Mouse (Mus musculus): ENCODE data around the gene Clba1. TPM values are rescaled to one million over a fixed set of nuclear protein-coding genes. Genes with fewer than 3 reads are reported as not detected.

Clba1 gene
- polyA plus RNA-seq (2015; fragmentation: Nextera tagmentation; extraction: Ambion mirVana) = 6.0 and 8.4 TPM in 2 replicates

- Histone ChIP-seq H3K9me3 (replicated peaks; ENCODE audit: control insufficient read depth, low read length) (no peaks in the 10 kb centered on the region), H3K27me3 (ENCODE audit: control insufficient read depth, insufficient read depth, low read length) (no peaks in the 10 kb centered on the region), H3K27ac (ENCODE audit: low read length) (peak within 1 kb of the TSS; percentile 27; the same call in 1 of the 2 replicates), H3K4me1 (ENCODE audit: control insufficient read depth, insufficient read depth, low read length) (peaks cover 24% of the 10 kb centered on the region), H3K9ac (ENCODE audit: low read length) (peak within 1 kb of the TSS; percentile 64), H3K36me3 (ENCODE audit: control insufficient read depth, insufficient read depth) (no peaks in the 10 kb centered on the region), H3K4me2 (ENCODE audit: low read depth, low read length) (peak within 1 kb of the TSS; percentile 91), H3K4me3 (ENCODE audit: low read length) (peak within 1 kb of the TSS; percentile 77)
- ATAC-seq (replicated peaks; ENCODE audit: extremely low read depth, insufficient read depth, low FRiP score) = peak; percentile 87
- WGBS = 1% methylated on average over 64 of the region's 64 CpGs
Observed at GRCm38 (mm10) chr12:112808587-112809364, at the start of gene Clba1. Clba1 (plus strand) TSS chr12:112808937.

DNA sequence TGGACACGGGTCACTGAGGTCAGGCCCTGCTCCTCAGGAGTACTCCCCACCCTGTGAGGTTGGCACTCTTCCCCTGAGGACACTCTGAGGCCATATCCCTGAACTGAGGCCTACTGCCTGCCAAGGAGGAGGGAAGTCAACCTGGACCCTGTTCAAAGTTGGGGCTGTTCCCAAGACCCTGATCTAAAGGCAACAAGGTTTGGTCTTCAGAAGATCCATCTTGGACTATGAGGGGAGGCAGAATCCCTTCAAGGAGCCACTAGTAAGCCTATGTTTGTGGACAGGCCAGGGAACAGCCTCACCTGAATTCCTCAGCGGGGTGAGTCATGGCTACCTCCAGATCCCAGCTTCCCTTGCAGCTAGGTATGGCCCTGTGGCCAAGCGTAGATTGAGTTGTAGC lies 49.3 kb upstream of the Clba1 start:
- no peak for ATAC-seq (replicated peaks; ENCODE audit: extremely low read depth, insufficient read depth, low FRiP score)
- Histone ChIP-seq H3K9ac (ENCODE audit: low read length) (no peak overlapping the region), H3K36me3 (ENCODE audit: control insufficient read depth, insufficient read depth) (no peaks in the 10 kb centered on the region), H3K27me3 (ENCODE audit: control insufficient read depth, insufficient read depth, low read length) (no peaks in the 10 kb centered on the region), H3K27ac (ENCODE audit: low read length) (no peak overlapping the region), H3K9me3 (replicated peaks; ENCODE audit: control insufficient read depth, low read length) (0 out of 2 replicates have a peak, but pooled peaks cover 2% of the 10 kb centered on the region), H3K4me3 (ENCODE audit: low read length) (no peak overlapping the region), H3K4me2 (ENCODE audit: low read depth, low read length) (no peak overlapping the region), H3K4me1 (ENCODE audit: control insufficient read depth, insufficient read depth, low read length) (no peaks in the 10 kb centered on the region)
- WGBS = 79% methylated on average over 3 of the region's 3 CpGs

- peak within 1 kb of the TSS; percentile 32 for H3K4me3 ChIP-seq (ENCODE audit: low read length)
- H3K4me2 ChIP-seq (ENCODE audit: low read depth, low read length) = peak within 1 kb of the TSS; percentile 2; the same call in 1 of the 2 replicates
- 0 out of 2 replicates have a peak, but pooled peaks cover 2% of the 10 kb centered on the region for H3K9me3 ChIP-seq (replicated peaks; ENCODE audit: control insufficient read depth, low read length)
- WGBS = 36% methylated on average over 4 of the region's 4 CpGs
- no peaks in the 10 kb centered on the region for H3K27me3 ChIP-seq (ENCODE audit: control insufficient read depth, insufficient read depth, low read length)
- no peak; the same call in 1 of the 2 replicates for ATAC-seq (replicated peaks; ENCODE audit: extremely low read depth, insufficient read depth, low FRiP score)
- 0 out of 2 replicates have a peak within 1 kb of the TSS, but pooled peaks have one; percentile 13 for H3K27ac ChIP-seq (ENCODE audit: low read length)
- no peaks in the 10 kb centered on the region for H3K36me3 ChIP-seq (ENCODE audit: control insufficient read depth, insufficient read depth)
- H3K4me1 ChIP-seq (ENCODE audit: control insufficient read depth, insufficient read depth, low read length) = no peaks in the 10 kb centered on the region
- no peak within 1 kb of the TSS for H3K9ac ChIP-seq (ENCODE audit: low read length)
Observed at GRCm38 (mm10) chr12:112760154-112760926, 48.4 kb upstream of the Clba1 start, which contains the start of gene Pld4. Pld4 (plus strand) TSS chr12:112760655.

- Histone ChIP-seq H3K4me2 (ENCODE audit: low read depth, low read length) (0 out of 2 replicates have a peak overlapping the region, but pooled peaks have one; percentile 12), H3K36me3 (ENCODE audit: control insufficient read depth, insufficient read depth) (no peaks in the 10 kb centered on the region), H3K4me3 (ENCODE audit: low read length) (peak overlapping the region; percentile 32), H3K9ac (ENCODE audit: low read length) (no peak overlapping the region), H3K9me3 (replicated peaks; ENCODE audit: control insufficient read depth, low read length) (0 out of 2 replicates have a peak, but pooled peaks cover 2% of the 10 kb centered on the region), H3K4me1 (ENCODE audit: control insufficient read depth, insufficient read depth, low read length) (no peaks in the 10 kb centered on the region), H3K27ac (ENCODE audit: low read length) (no peak overlapping the region), H3K27me3 (ENCODE audit: control insufficient read depth, insufficient read depth, low read length) (no peaks in the 10 kb centered on the region)
- no peak for ATAC-seq (replicated peaks; ENCODE audit: extremely low read depth, insufficient read depth, low FRiP score)
- WGBS = 83% methylated on average over 4 of the region's 4 CpGs
Observed at GRCm38 (mm10) chr12:112761411-112761810, 47.3 kb upstream of the Clba1 start.

DNA sequence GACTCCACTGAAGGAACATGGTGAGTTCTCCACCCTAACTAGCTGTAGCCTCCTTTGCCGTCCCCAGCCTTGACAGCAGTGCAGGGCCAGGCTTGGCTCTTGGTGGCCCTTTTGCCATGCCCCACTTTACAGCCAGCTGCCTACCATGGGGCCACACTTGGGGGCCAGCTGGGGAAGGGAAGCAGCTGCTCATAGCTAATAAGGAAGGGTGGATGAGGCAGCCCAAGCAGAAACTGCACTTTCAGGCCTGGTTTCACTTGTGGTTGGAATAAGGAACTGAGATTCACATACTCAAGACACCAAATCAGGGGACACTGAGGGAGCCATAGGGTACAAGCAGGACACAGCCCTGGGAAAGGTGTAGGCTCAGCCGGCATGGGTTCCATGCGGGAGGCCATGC lies 46.7 kb upstream of the Clba1 start:
- Histone ChIP-seq H3K9ac (ENCODE audit: low read length) (no peak overlapping the region), H3K4me1 (ENCODE audit: control insufficient read depth, insufficient read depth, low read length) (no peaks in the 10 kb centered on the region), H3K36me3 (ENCODE audit: control insufficient read depth, insufficient read depth) (no peaks in the 10 kb centered on the region), H3K4me2 (ENCODE audit: low read depth, low read length) (0 out of 2 replicates have a peak overlapping the region, but pooled peaks have one; percentile 12), H3K27me3 (ENCODE audit: control insufficient read depth, insufficient read depth, low read length) (no peaks in the 10 kb centered on the region), H3K4me3 (ENCODE audit: low read length) (peak overlapping the region; percentile 32), H3K9me3 (replicated peaks; ENCODE audit: control insufficient read depth, low read length) (no peaks in the 10 kb centered on the region), H3K27ac (ENCODE audit: low read length) (peak overlapping the region; percentile 6; the same call in 1 of the 2 replicates)
- no peak for ATAC-seq (replicated peaks; ENCODE audit: extremely low read depth, insufficient read depth, low FRiP score)
- 65% methylated on average over 3 of the region's 3 CpGs for WGBS

- Histone ChIP-seq H3K4me3 (ENCODE audit: low read length) (no peak overlapping the region), H3K27ac (ENCODE audit: low read length) (no peak overlapping the region), H3K4me1 (ENCODE audit: control insufficient read depth, insufficient read depth, low read length) (no peaks in the 10 kb centered on the region), H3K27me3 (ENCODE audit: control insufficient read depth, insufficient read depth, low read length) (no peaks in the 10 kb centered on the region), H3K4me2 (ENCODE audit: low read depth, low read length) (0 out of 2 replicates have a peak overlapping the region, but pooled peaks have one; percentile 7), H3K9ac (ENCODE audit: low read length) (no peak overlapping the region), H3K36me3 (ENCODE audit: control insufficient read depth, insufficient read depth) (no peaks in the 10 kb centered on the region), H3K9me3 (replicated peaks; ENCODE audit: control insufficient read depth, low read length) (no peaks in the 10 kb centered on the region)
- WGBS = 77% methylated on average over 4 of the region's 4 CpGs
- no peak for ATAC-seq (replicated peaks; ENCODE audit: extremely low read depth, insufficient read depth, low FRiP score)
Observed at GRCm38 (mm10) chr12:112763176-112763575, 45.6 kb upstream of the Clba1 start.

DNA sequence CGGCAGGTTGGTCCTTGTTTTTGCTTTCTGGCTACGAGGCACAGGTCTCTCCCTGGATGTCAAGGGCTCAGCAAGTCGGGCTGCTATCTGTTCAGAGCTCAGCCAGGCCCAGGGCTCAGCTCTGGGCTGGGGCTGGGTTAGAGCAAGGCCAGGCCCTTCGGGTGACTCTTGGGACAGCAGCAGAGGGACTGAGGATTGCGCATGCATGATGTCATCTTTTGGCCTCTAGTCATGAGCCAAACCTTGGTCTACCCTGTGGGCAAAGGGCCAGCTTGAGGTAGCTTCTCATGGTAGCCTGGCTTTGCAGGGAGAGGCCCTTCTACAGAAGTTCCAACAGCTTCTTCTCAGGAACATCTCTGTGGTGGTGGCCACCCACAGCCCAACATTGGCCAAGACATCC lies 44.6 kb upstream of the Clba1 start:
- Histone ChIP-seq H3K4me3 (ENCODE audit: low read length) (no peak overlapping the region), H3K36me3 (ENCODE audit: control insufficient read depth, insufficient read depth) (no peaks in the 10 kb centered on the region), H3K4me2 (ENCODE audit: low read depth, low read length) (no peak overlapping the region), H3K9me3 (replicated peaks; ENCODE audit: control insufficient read depth, low read length) (no peaks in the 10 kb centered on the region), H3K27ac (ENCODE audit: low read length) (no peak overlapping the region), H3K9ac (ENCODE audit: low read length) (no peak overlapping the region), H3K4me1 (ENCODE audit: control insufficient read depth, insufficient read depth, low read length) (no peaks in the 10 kb centered on the region), H3K27me3 (ENCODE audit: control insufficient read depth, insufficient read depth, low read length) (no peaks in the 10 kb centered on the region)
- no peak for ATAC-seq (replicated peaks; ENCODE audit: extremely low read depth, insufficient read depth, low FRiP score)
- 72% methylated on average over 5 of the region's 5 CpGs for WGBS

- no peaks in the 10 kb centered on the region for H3K9me3 ChIP-seq (replicated peaks; ENCODE audit: control insufficient read depth, low read length)
- H3K27ac ChIP-seq (ENCODE audit: low read length) = no peak overlapping the region
- WGBS = 87% methylated on average over 7 of the region's 7 CpGs
- no peak for ATAC-seq (replicated peaks; ENCODE audit: extremely low read depth, insufficient read depth, low FRiP score)
- H3K36me3 ChIP-seq (ENCODE audit: control insufficient read depth, insufficient read depth) = no peaks in the 10 kb centered on the region
- no peaks in the 10 kb centered on the region for H3K27me3 ChIP-seq (ENCODE audit: control insufficient read depth, insufficient read depth, low read length)
- H3K9ac ChIP-seq (ENCODE audit: low read length) = no peak overlapping the region
- H3K4me2 ChIP-seq (ENCODE audit: low read depth, low read length) = no peak overlapping the region
- H3K4me3 ChIP-seq (ENCODE audit: low read length) = no peak overlapping the region
- H3K4me1 ChIP-seq (ENCODE audit: control insufficient read depth, insufficient read depth, low read length) = no peaks in the 10 kb centered on the region
Observed at GRCm38 (mm10) chr12:112764991-112765390, 43.7 kb upstream of the Clba1 start.

Measured in heart, embryonic 16.5 days (tissue).